Mouse (Mus musculus): Measurements from ENCODE around the gene Cks2.

Cks2 gene

DNA sequence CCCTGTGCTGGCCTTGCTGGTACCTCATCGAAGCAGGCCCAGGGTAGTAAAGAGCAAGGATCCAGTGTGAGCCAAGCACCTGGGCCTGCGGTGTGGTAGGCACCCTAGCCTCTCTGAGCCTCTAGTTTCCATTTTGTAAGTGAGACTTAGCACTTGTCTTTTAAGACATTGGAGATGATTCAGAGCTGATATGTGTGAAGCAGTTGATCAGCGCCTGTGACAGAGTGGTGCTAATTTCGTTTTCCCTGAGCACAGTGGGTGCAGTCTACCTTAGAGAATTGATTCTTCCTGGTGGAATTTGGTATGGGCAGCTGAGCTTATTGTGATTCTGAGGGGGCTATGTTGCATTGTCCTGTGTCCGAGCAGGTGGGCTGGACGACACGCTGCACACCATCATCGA is 36.6 kb downstream of the Cks2 start:
- no peak for DNase-seq (ENCODE audit: low spot score)

- no peak for DNase-seq (ENCODE audit: low spot score)
Measured at GRCm38 (mm10) chr13:51685290-51685966, 40.4 kb downstream of the Cks2 start.

DNA sequence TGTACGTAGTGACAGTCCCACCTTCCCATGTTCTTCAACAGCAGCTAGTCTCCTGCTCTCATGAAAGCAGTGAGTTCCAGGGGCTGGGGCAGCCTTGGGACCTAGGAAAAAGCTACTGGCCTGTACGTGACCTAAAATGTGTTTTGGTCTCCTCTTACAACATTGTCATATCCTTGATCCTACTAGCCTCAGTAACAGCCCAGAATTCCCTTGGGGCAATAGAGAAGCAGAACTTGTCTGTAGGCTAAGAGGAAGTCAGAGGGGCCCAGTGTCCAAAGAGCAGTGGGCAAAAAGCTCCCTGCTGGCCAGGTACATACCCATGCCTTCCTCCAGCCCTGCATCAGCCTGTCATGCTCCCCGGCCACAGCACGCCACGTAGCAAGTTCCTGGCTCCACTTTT is 41.9 kb downstream of the Cks2 start:
- no peak for DNase-seq (ENCODE audit: low spot score)

DNA sequence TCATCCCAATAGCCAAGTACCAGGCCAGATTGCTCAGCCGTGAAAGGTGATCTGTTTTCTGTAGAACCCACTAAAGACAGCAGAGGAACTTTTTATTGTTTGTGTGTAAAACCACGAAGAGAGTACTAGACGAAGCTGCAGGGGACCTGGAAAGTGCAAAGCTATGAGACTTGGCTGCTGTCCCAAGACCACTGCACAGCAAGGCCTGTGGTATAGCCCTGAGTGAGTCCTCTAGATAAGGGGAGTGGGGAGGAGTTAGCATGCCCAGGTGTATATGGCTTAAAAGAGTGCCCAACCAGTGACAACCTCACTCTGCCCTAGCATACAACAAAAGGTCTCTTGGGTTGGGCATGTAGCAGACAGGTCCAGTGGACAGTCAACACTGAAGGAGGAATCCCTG is 43.7 kb downstream of the Cks2 start:
- DNase-seq (ENCODE audit: low spot score): no peak

GRCm38 (mm10) chr13:51696481-51696880 is 51.4 kb downstream of the Cks2 start:
- DNase-seq (ENCODE audit: low spot score): no peak

GRCm38 (mm10) chr13:51697455-51697854 is 52.4 kb downstream of the Cks2 start:
- no peak for DNase-seq (ENCODE audit: low spot score)

GRCm38 (mm10) chr13:51697897-51698296 is 52.9 kb downstream of the Cks2 start:
- no peak for DNase-seq (ENCODE audit: low spot score)

GRCm38 (mm10) chr13:51698318-51698717 is 53.3 kb downstream of the Cks2 start:
- DNase-seq (ENCODE audit: low spot score): no peak
